Mouse (Mus musculus) heart, embryonic 11.5 days (tissue): ENCODE measurements around the gene Mad2l1. TPM values are rescaled to one million over a fixed set of nuclear protein-coding genes. Genes with fewer than 3 reads are reported as not detected.

ENCODE experiments used
- ATAC-seq: fragments of 200-750 bp; cut with Nextera tagmentation; replicated peaks from 2 replicates; pipeline ENCODE4 v1.8.0; 2017; ENCODE audit warnings: moderate library complexity; ENCODE audit not compliant: insufficient number of reproducible peaks, low FRiP score, low TSS enrichment
- H3K27ac ChIP-seq: fragments of 300-500 bp; sonication (generic); 2 replicates; pipeline ENCODE4 v1.5.1; 2014; ENCODE audit warnings: mild to moderate bottlenecking, low read depth, low read length
- H3K27me3 ChIP-seq: fragments of 300-500 bp; sonication (generic); 2 replicates; pipeline ENCODE4 v1.6.1; 2014; ENCODE audit warnings: mild to moderate bottlenecking, low read length, mixed read lengths; ENCODE audit not compliant: control insufficient read depth, insufficient read depth
- H3K36me3 ChIP-seq: fragments of 300-500 bp; sonication (generic); 2 replicates; pipeline ENCODE4 v1.6.1; 2014; ENCODE audit warnings: mild to moderate bottlenecking, low read length, moderate library complexity, mixed read lengths; ENCODE audit not compliant: control insufficient read depth, insufficient read depth
- H3K4me1 ChIP-seq: fragments of 300-500 bp; sonication (generic); 2 replicates; pipeline ENCODE4 v1.6.1; 2014; ENCODE audit warnings: low read length; ENCODE audit not compliant: control insufficient read depth, insufficient read depth
- H3K4me2 ChIP-seq: fragments of 300-500 bp; sonication (generic); 2 replicates; pipeline ENCODE4 v1.6.1; 2014; ENCODE audit warnings: mild to moderate bottlenecking, moderate library complexity
- H3K4me3 ChIP-seq: fragments of 300-500 bp; sonication (generic); 2 replicates; pipeline ENCODE4 v1.5.1; 2014; ENCODE audit warnings: low read depth, low read length
- H3K9ac ChIP-seq: fragments of 300-500 bp; sonication (generic); 2 replicates; pipeline ENCODE4 v1.6.1; 2014; ENCODE audit warnings: mild to moderate bottlenecking, low read depth, low read length, moderate library complexity
- H3K9me3 ChIP-seq: fragments of 300-500 bp; sonication (generic); replicated peaks from 2 replicates; pipeline ENCODE4 v1.6.1; 2016; ENCODE audit warnings: low read length; ENCODE audit not compliant: control insufficient read depth
- polyA plus RNA-seq: library from polyadenylated mRNA; unstranded; fragments of >200 nt; fragmentation: Nextera tagmentation; extraction: Ambion mirVana; gene quantifications from 2 replicates; pipeline ENCODE4 v1.2.1, GENCODE M21; 2014

Mad2l1 gene
- polyA plus RNA-seq, 1 experiment from 2014 or later, result 85.1 TPM

- H3K9ac ChIP-seq, result no peak overlapping the region
- no peak for ATAC-seq
Observed at GRCm38 (mm10) chr6:66595804-66596203, 60.6 kb downstream of the Mad2l1 start.

More at GRCm38 (mm10) chr6:66595804-66596203, 60.6 kb downstream of the Mad2l1 start:
- H3K36me3 ChIP-seq, result no peaks in the 10 kb centered on the region
- H3K4me3 ChIP-seq, result no peak overlapping the region
- H3K4me2 ChIP-seq, result no peak overlapping the region
- no peaks in the 10 kb centered on the region for H3K27me3 ChIP-seq
- no peaks in the 10 kb centered on the region for H3K9me3 ChIP-seq
- no peaks in the 10 kb centered on the region for H3K4me1 ChIP-seq
- no peak overlapping the region for H3K27ac ChIP-seq

Other genes starting within 250 kb of the Mad2l1 start
- gene Vmn1r32, start 24.7 kb downstream of the Mad2l1 start, polyA plus RNA-seq, result 0.07 TPM in 1 of 2 replicates, not detected in the other
- not detected in 2 replicates for gene Vmn1r33, start 82.9 kb downstream of the Mad2l1 start, polyA plus RNA-seq
- gene Vmn1r34, start 108.5 kb downstream of the Mad2l1 start, polyA plus RNA-seq, result not detected in 2 replicates
- gene Vmn1r35, start 150.5 kb downstream of the Mad2l1 start, polyA plus RNA-seq, result not detected in 2 replicates
- not detected in 2 replicates for gene Vmn1r36, start 183.8 kb downstream of the Mad2l1 start, polyA plus RNA-seq
- not detected in 2 replicates for gene Vmn1r37, start 194.0 kb downstream of the Mad2l1 start, polyA plus RNA-seq
- not detected in 2 replicates for gene Vmn1r38, start 247.2 kb downstream of the Mad2l1 start, polyA plus RNA-seq